Mouse (Mus musculus) heart, embryonic 15.5 days (tissue): ENCODE measurements around the gene Slc29a3. TPM values are rescaled to one million over a fixed set of nuclear protein-coding genes. Genes with fewer than 3 reads are reported as not detected.
"Not testable (repeated sequence)": the region's sequence is repeated elsewhere in the genome, so short reads cannot be mapped to it uniquely, and the experiment has no call there.

Source experiments
- ATAC-seq: fragments of 200-750 bp; cut with Nextera tagmentation; replicated peaks from 2 replicates; pipeline ENCODE4 v1.8.0; 2017; ENCODE audit warnings: low read depth, moderate TSS enrichment; ENCODE audit not compliant: insufficient number of reproducible peaks, insufficient read depth, low FRiP score
- H3K27ac ChIP-seq: fragments of 300-500 bp; sonication (generic); 2 replicates; pipeline ENCODE4 v1.5.1; 2015; ENCODE audit warnings: mild to moderate bottlenecking, inconsistent platforms
- H3K27me3 ChIP-seq: fragments of 300-500 bp; sonication (generic); 2 replicates; pipeline ENCODE4 v1.6.1; 2015; ENCODE audit warnings: inconsistent platforms
- H3K36me3 ChIP-seq: fragments of 300-500 bp; sonication (generic); 2 replicates; pipeline ENCODE4 v1.6.1; 2015; ENCODE audit warnings: mild to moderate bottlenecking, inconsistent platforms
- H3K4me1 ChIP-seq: fragments of 300-500 bp; sonication (generic); replicated peaks from 2 replicates; pipeline ENCODE4 v1.6.1; 2015; ENCODE audit warnings: inconsistent platforms
- H3K4me2 ChIP-seq: fragments of 300-500 bp; sonication (generic); 2 replicates; pipeline ENCODE4 v1.6.1; 2015; ENCODE audit warnings: inconsistent platforms, mild to moderate bottlenecking, moderate library complexity
- H3K4me3 ChIP-seq: fragments of 300-500 bp; sonication (generic); 2 replicates; pipeline ENCODE4 v1.5.1; 2015; ENCODE audit warnings: mild to moderate bottlenecking, inconsistent platforms
- H3K9ac ChIP-seq: fragments of 300-500 bp; sonication (generic); 2 replicates; pipeline ENCODE4 v1.6.1; 2015; ENCODE audit warnings: mild to moderate bottlenecking, inconsistent platforms
- H3K9me3 ChIP-seq: fragments of 300-500 bp; sonication (generic); replicated peaks from 2 replicates; pipeline ENCODE4 v1.6.1; 2016; ENCODE audit warnings: inconsistent platforms
- WGBS: fragments of 180-500 bp; shearing (Covaris S2); methylation state at CpG from one replicate; pipeline ENCODE4 v1.1.7; 2015; ENCODE audit warnings: mixed read lengths; 5-methylcytosine and 5-hydroxymethylcytosine counted together
- polyA plus RNA-seq: library from polyadenylated mRNA; unstranded; fragments of >200 nt; fragmentation: Nextera tagmentation; extraction: Ambion mirVana; gene quantifications from 2 replicates; pipeline ENCODE4 v1.2.1, GENCODE M21; 2015

Slc29a3 gene
- polyA plus RNA-seq, 1 experiment from 2014 or later, result 4.5 TPM

DNA sequence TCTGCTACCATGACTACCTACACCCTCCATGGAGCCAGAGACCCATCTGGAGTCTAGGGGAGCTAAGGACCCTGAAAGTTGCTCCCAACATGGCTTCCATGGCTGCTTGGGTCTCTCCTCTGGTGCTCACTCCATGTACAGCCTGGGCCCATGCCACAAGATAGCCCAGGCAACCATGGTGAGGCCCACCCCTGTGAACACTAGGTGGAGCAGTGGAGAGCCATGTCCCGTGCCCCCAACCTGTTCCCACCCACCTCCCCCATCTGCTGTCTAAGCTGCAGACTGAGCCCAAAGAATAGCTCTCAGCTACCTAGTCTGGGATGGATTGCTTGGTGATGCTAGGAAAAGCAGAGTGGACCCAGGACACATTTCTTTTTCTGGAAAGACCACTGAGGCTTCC, 29.2 kb downstream of the Slc29a3 start:
- Histone ChIP-seq H3K36me3 (no peaks in the 10 kb centered on the region; the same call in 1 of the 2 replicates), H3K4me2 (no peak overlapping the region), H3K4me3 (no peak overlapping the region), H3K4me1 (no peaks in the 10 kb centered on the region), H3K9me3 (no peaks in the 10 kb centered on the region), H3K9ac (no peak overlapping the region), H3K27me3 (no peaks in the 10 kb centered on the region), H3K27ac (no peak overlapping the region)
- WGBS, result 36% methylated on average over 1 of the region's 1 CpGs
- ATAC-seq, result no peak

DNA sequence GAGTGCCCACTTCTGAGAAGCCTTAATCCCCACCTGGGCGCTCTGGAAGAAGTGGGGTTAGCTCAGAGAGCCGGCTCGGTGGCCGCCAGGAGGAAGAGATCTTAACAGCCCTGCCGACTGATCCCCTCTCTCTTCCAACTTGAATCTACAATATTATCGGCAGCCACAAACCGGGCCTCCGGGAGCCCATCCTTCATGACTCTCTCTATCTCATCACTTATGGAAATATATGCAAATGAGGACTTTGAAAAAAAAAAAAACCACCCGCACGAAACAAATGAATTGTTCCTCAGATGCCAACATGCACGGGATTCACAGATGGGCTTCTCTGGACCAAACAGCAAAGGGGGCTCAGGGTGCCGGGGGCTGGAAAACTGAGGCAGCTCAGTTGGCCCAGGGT, 31.0 kb downstream of the Slc29a3 start:
- H3K4me1 ChIP-seq, result no peaks in the 10 kb centered on the region
- no peak for ATAC-seq
- 49% methylated on average over 12 of the region's 12 CpGs for WGBS
- no peaks in the 10 kb centered on the region for H3K27me3 ChIP-seq
- no peak overlapping the region for H3K4me3 ChIP-seq
- no peaks in the 10 kb centered on the region; the same call in 1 of the 2 replicates for H3K36me3 ChIP-seq
- no peak overlapping the region for H3K9ac ChIP-seq
- H3K9me3 ChIP-seq, result no peaks in the 10 kb centered on the region
- H3K4me2 ChIP-seq, result no peak overlapping the region
- H3K27ac ChIP-seq, result no peak overlapping the region

DNA sequence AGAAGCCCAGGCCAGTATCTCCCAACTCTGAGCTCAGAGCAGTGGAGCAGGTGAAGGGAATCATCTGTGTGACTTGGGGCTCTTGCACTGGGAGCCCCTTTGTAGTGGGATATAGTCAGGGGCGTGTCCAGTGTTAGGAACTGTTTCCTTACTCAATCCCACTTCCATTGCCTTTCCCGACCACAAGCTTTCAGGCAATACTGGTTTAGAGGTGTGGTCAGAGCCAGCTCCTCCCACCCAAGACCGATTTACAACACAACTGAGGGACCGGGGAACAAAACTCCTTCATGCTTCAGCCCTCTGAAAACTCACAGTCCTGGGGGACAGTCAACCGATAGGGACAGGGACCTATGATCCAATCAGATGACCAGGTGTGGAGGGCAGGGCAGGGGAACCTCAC, 32.1 kb downstream of the Slc29a3 start:
- 77% methylated on average over 5 of the region's 5 CpGs for WGBS
- Histone ChIP-seq H3K4me1 (no peaks in the 10 kb centered on the region), H3K9ac (no peak overlapping the region), H3K4me2 (no peak overlapping the region), H3K27me3 (no peaks in the 10 kb centered on the region), H3K36me3 (peaks cover 6% of the 10 kb centered on the region; the same call in 1 of the 2 replicates), H3K27ac (no peak overlapping the region), H3K9me3 (no peaks in the 10 kb centered on the region), H3K4me3 (no peak overlapping the region)
- no peak for ATAC-seq

DNA sequence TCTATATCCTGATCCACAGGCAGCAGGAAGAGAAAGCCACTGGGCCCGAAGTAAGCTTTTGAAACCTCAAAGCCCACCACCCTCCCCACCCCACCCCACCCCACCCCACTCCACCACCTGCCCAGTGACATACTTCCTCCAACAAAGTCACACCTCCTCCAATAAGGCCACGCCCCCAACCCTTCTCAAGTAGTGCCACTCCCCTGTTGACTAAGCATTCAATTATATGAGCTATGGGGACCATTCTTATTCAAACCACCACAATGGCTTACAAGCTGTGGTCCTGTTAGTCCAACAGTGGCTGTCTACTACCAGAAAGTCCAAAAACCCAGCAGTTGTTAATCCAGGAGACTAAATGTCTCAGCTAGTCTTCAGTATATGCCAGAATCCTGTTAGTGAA, 34.1 kb downstream of the Slc29a3 start:
- H3K4me1 ChIP-seq, result no peaks in the 10 kb centered on the region
- H3K9me3 ChIP-seq, result no peaks in the 10 kb centered on the region
- no peak for ATAC-seq
- no peak overlapping the region for H3K4me2 ChIP-seq
- no peaks in the 10 kb centered on the region for H3K27me3 ChIP-seq
- no peak overlapping the region for H3K27ac ChIP-seq
- peaks cover 18% of the 10 kb centered on the region for H3K36me3 ChIP-seq
- H3K9ac ChIP-seq, result no peak overlapping the region
- WGBS, result 85% methylated on average over 2 of the region's 2 CpGs
- H3K4me3 ChIP-seq, result no peak overlapping the region

DNA sequence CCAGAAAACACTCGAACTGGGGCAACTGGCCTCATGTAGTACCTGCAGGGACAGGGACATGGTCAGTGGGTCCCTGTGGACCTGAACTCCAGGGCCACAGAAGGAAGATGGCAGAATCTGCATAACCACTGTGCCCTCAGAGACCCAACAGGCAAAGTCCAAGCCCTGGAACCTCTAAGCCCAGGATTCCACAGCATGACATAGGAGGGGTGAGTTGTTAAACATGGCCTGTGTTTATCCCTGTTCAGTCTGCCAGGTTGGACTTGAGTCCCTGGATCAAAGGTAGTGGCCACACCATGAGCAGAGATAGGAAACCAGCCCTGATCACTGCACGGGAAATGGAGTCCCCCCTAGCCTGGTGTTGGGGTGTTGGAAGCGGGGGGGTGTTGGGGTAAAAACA, 36.1 kb downstream of the Slc29a3 start:
- Histone ChIP-seq H3K4me1 (no peaks in the 10 kb centered on the region), H3K4me2 (no peak overlapping the region)

DNA sequence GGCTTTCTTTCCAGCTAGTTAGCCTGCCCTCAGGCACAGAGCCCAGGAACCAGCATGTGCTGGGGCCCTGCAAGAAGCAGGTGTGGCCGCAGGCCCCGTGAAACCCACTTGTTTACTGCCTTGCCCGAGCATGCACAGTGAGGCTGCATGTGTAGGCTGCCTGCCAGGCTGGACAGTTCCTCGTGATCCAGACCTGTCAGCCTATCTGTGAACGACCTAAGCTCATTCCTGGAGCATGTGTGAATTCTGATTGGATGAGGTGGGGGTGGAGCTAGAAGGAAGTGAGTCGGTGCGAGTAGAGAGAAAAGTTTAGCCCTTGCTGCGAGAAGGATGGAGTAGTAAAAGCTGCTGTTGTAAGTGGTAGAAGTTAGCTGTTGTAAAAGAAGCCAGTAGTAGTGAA, 40.3 kb downstream of the Slc29a3 start:
- ATAC-seq, H3K4me3 ChIP-seq, H3K9me3 ChIP-seq, H3K9ac ChIP-seq, H3K4me2 ChIP-seq, H3K27ac ChIP-seq, H3K4me1 ChIP-seq, H3K27me3 ChIP-seq: not testable (repeated sequence)
- peaks cover 18% of the 10 kb centered on the region for H3K36me3 ChIP-seq
- WGBS, result 33% methylated on average over 8 of the region's 8 CpGs

More for the DNA sequence above, 36.1 kb downstream of the Slc29a3 start:
- ATAC-seq, result no peak
- H3K9me3 ChIP-seq, result no peaks in the 10 kb centered on the region
- no peak overlapping the region for H3K9ac ChIP-seq
- peaks cover 18% of the 10 kb centered on the region for H3K36me3 ChIP-seq
- no peak overlapping the region for H3K4me3 ChIP-seq
- WGBS, result 77% methylated on average over 3 of the region's 3 CpGs
- H3K27ac ChIP-seq, result no peak overlapping the region
- H3K27me3 ChIP-seq, result no peaks in the 10 kb centered on the region

DNA sequence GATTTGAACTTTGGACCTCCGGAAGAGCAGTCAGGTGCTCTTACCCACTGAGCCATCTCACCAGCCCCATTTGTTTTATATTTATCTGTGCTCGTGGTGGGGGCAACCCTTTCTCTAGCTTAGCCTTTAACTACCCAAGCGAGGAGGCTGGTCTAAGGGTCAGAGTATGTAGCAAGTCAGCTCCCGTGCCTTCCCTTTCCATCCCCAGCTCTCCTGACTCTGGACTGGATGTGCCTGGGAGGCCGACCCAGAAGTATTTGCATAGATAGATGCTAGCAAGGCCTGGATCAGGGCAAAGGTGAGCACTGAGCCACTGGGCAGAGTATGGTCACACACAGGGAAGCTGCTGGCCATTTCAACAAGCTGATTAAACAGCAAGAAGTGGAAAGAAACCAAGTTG, 43.8 kb downstream of the Slc29a3 start:
- Histone ChIP-seq H3K4me2 (no peak overlapping the region), H3K36me3 (peaks cover 2% of the 10 kb centered on the region), H3K9ac (no peak overlapping the region), H3K4me1 (no peaks in the 10 kb centered on the region), H3K4me3 (no peak overlapping the region), H3K9me3 (no peaks in the 10 kb centered on the region), H3K27ac (no peak overlapping the region), H3K27me3 (0 out of 2 replicates have a peak, but pooled peaks cover 4% of the 10 kb centered on the region)
- 69% methylated on average over 5 of the region's 5 CpGs for WGBS
- ATAC-seq, result no peak

DNA sequence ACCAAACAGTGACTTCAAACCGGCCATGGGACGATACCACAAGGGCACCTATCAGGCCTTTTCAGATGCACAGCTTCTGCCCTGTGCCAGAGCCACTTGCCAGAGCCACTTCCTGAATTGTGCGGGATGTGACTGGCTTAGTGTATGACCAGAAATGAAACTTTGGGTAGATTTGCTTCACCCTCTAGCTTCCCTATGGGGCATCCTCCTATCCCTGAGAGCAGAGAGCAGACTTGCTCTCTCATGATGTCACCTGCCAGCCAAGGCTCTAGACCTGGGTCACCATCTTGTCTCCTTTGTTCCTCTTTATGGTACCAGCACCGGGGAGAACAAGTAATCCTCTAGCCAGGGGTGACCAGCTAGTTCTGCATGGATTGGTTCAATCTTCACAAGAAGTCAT, 46.3 kb downstream of the Slc29a3 start:
- Histone ChIP-seq H3K36me3 (no peaks in the 10 kb centered on the region), H3K9ac (no peak overlapping the region), H3K9me3 (no peaks in the 10 kb centered on the region), H3K27ac (no peak overlapping the region), H3K27me3 (0 out of 2 replicates have a peak, but pooled peaks cover 4% of the 10 kb centered on the region), H3K4me2 (no peak overlapping the region), H3K4me3 (no peak overlapping the region), H3K4me1 (no peaks in the 10 kb centered on the region)
- 74% methylated on average over 4 of the region's 4 CpGs for WGBS
- no peak for ATAC-seq

DNA sequence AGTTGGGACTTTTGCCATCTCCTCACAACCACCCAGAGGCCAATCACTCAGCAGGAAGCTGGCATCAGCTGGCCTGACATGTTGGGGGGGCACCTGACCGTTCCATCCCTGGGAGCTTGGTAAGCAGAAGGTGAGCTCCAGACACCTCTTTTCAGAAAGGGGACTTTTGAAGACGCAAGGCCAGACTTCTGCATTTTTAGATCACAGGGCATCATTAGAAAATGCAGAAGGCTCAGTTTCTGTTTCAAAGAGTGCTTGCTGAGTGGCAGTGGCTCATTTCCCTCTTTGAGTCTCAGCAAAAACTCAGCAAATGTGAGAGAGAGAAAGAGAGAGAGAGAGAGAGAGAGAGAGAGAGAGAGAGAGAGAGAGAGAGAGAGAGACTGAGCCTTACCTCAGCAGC, 47.5 kb downstream of the Slc29a3 start:
- no peak overlapping the region for H3K4me2 ChIP-seq
- no peaks in the 10 kb centered on the region for H3K4me1 ChIP-seq
- no peak for ATAC-seq
- no peaks in the 10 kb centered on the region for H3K9me3 ChIP-seq
- H3K9ac ChIP-seq, result no peak overlapping the region
- H3K27ac ChIP-seq, result no peak overlapping the region
- no peaks in the 10 kb centered on the region for H3K36me3 ChIP-seq
- 0 out of 2 replicates have a peak, but pooled peaks cover 8% of the 10 kb centered on the region for H3K27me3 ChIP-seq
- no peak overlapping the region for H3K4me3 ChIP-seq
- WGBS, result 62% methylated on average over 2 of the region's 2 CpGs

DNA sequence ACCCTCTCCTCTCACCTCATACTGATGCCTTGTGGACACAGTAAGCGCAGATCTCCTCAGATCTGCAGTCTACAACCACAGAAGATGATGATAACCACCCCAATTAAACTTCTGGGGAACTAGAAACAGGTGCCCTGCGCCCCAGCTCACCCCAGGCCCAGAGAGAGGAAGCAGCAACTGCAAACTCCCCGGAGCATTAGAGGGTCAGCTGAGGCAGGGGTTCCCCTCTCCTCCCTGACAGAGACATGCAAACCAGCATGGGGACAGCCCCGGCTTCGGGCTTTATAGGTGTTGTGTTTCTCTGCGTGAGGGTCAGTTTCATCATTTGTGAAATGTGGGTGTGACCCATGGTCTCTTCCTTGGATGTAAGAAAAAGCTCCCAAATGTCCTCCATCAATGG, 54.8 kb downstream of the Slc29a3 start:
- Histone ChIP-seq H3K27ac (no peak overlapping the region), H3K9ac (no peak overlapping the region), H3K9me3 (no peaks in the 10 kb centered on the region), H3K36me3 (no peaks in the 10 kb centered on the region), H3K4me2 (no peak overlapping the region), H3K4me3 (no peak overlapping the region), H3K4me1 (no peaks in the 10 kb centered on the region), H3K27me3 (peaks cover 24% of the 10 kb centered on the region)
- ATAC-seq, result no peak
- WGBS, result 82% methylated on average over 6 of the region's 6 CpGs

DNA sequence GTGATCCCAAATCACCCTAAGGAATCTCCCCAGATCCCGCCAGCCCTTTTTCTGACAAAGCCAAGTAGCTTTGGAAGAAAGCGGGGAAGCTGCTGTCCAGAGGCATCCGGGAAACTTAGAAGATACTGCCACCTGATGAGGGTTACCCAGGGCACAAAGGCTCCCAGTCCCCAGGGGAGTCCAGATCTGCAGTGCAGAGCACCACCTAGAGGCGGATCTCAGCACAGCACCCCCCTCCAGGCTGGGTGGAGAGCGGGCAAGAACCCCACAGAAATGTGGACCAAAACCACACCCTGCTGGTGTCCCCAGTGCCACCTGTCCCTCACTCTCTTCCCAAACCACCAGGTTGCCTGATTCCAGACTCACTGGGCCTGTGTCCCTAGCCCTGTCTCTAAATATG, 55.6 kb downstream of the Slc29a3 start:
- no peaks in the 10 kb centered on the region for H3K4me1 ChIP-seq
- peaks cover 24% of the 10 kb centered on the region for H3K27me3 ChIP-seq
- WGBS, result 14% methylated on average over 5 of the region's 5 CpGs
- 0 out of 2 replicates have a peak, but pooled peaks have one; percentile 27 for ATAC-seq
- H3K9ac ChIP-seq, result no peak overlapping the region
- H3K9me3 ChIP-seq, result no peaks in the 10 kb centered on the region
- H3K36me3 ChIP-seq, result no peaks in the 10 kb centered on the region
- no peak overlapping the region for H3K4me2 ChIP-seq
- no peak overlapping the region for H3K27ac ChIP-seq
- H3K4me3 ChIP-seq, result no peak overlapping the region

DNA sequence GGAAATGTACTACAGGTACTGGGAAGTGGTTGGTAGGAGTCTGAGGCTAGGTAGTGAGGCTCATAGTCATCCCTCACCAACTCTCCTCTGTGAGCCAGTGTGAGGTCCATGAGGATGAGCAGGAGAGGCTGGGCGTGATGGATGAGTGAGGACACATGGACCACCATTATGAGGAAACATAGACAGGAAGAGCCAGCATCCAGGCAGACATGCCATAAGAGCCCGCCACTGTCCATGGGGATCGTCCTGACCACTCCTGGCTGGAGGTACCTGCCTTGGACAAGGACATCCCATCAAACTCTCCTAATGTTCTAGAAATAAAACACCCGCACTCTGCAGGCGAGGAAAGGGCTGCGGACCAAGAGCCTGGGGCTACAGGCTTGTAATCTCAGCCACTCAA, 56.2 kb downstream of the Slc29a3 start, which contains the start of gene Cdh23:
Gene Cdh23, minus strand, starts transcription at position 101 of the 400 bp plus-strand sequence.
- no peak for ATAC-seq
- 85% methylated on average over 6 of the region's 6 CpGs for WGBS
- Histone ChIP-seq H3K9ac (no peak within 1 kb of the TSS), H3K9me3 (no peaks in the 10 kb centered on the region), H3K27me3 (peaks cover 24% of the 10 kb centered on the region), H3K27ac (no peak within 1 kb of the TSS), H3K4me1 (no peaks in the 10 kb centered on the region), H3K36me3 (no peaks in the 10 kb centered on the region), H3K4me2 (no peak within 1 kb of the TSS), H3K4me3 (no peak within 1 kb of the TSS)
